Mouse (Mus musculus) thymus, adult 2 months (tissue): ENCODE results near the gene Nop9. TPM values are rescaled to one million over a fixed set of nuclear protein-coding genes. Genes with fewer than 3 reads are reported as not detected.

Experiments used
- DNase-seq: peaks from one replicate; pipeline ENCODE4 v3.0.0; 2021
- H3K27ac ChIP-seq: fragments of 200-500 bp; 2 replicates; pipeline ENCODE4 v1.5.1; 2012; ENCODE audit warnings: low read length, control low read depth; ENCODE audit not compliant: control insufficient read depth, insufficient read depth
- H3K27me3 ChIP-seq: fragments of 200-500 bp; 2 replicates; pipeline ENCODE4 v1.6.1; 2012; ENCODE audit warnings: mild to moderate bottlenecking, low read length, moderate library complexity, mixed read lengths; ENCODE audit not compliant: control insufficient read depth, insufficient read depth
- H3K36me3 ChIP-seq: fragments of 200-500 bp; 2 replicates; pipeline ENCODE4 v1.6.1; 2012; ENCODE audit warnings: mild to moderate bottlenecking, low read length, moderate library complexity; ENCODE audit not compliant: control insufficient read depth, insufficient read depth
- H3K4me1 ChIP-seq: fragments of 200-500 bp; replicated peaks from 2 replicates; pipeline ENCODE4 v1.6.1; 2012; ENCODE audit warnings: low read length; ENCODE audit not compliant: control insufficient read depth, insufficient read depth
- H3K4me3 ChIP-seq: fragments of 200-500 bp; 2 replicates; pipeline ENCODE4 v1.5.1; 2012; ENCODE audit warnings: mild to moderate bottlenecking, low read length, control low read depth, moderate library complexity; ENCODE audit not compliant: control insufficient read depth, insufficient read depth
- CTCF ChIP-seq: fragments of 200-500 bp; IDR thresholded peaks from 2 replicates; pipeline ENCODE4 v1.5.1; 2012; ENCODE audit warnings: mild to moderate bottlenecking, control low read depth, low read length, moderate library complexity, borderline replicate concordance; ENCODE audit not compliant: control insufficient read depth, poor library complexity, insufficient read depth; ENCODE audit errors: extremely low read depth
- POLR2A ChIP-seq: fragments of 200-500 bp; IDR thresholded peaks from 2 replicates; pipeline ENCODE4 v1.6.1; 2012; ENCODE audit warnings: mild to moderate bottlenecking, low read length, control low read depth, moderate library complexity; ENCODE audit not compliant: control insufficient read depth, poor library complexity, insufficient read depth; ENCODE audit errors: extremely low read depth
- WGBS: fragments of 180-500 bp; shearing (Covaris S2); methylation state at CpG from one replicate; pipeline ENCODE4 v1.1.7; 2018; 5-methylcytosine and 5-hydroxymethylcytosine counted together
- polyA plus RNA-seq: library from polyadenylated mRNA; depleted of rRNA; stranded (reverse); fragments of >200 nt; gene quantifications from 2 replicates; pipeline ENCODE4 v1.2.3, GENCODE M21; 2012; rRNA removed

The Nop9 gene
- polyA plus RNA-seq: 41.5 and 43.6 TPM in 2 replicates

DNA sequence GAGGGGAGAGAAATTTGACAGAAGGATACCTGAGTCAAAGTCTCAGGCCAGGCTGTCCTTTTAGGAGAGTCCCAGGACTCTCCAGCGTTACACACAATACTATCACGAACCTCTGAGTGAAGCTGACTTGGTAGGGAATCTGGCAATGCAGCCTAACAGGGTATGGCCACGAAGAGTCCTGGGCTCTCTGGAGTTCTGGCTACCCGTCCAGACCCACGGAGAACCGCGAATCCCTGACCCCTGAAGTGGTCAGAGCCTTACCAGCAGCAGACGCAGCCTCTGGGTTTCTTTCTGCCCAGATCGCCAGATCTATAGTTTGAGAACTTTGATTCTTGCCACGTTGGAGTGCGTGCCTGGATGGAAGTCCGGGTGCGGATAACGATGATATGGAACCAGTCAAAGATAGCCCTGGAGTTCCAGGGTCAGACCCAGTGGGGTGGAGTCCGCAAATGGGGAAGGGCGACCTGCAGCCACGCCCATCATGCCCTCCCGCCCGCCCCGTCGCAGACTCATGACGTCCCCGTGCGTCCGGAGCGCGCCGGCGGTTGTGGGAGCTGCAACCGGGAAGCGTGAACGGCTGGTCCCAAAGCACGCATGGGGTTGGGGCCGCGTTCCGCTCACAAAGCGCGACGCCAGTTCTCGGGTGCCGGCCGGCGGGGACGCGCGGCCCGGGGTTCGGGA, at the start of gene Nop9, which contains the start of gene Dhrs1:
Gene Nop9, plus strand, starts transcription at position 514 of the 681 bp plus-strand sequence.
Gene Dhrs1, minus strand, starts transcription at position 511 of the 681 bp plus-strand sequence.
- 3% methylated on average over 34 of the region's 48 CpGs for WGBS
- peak; percentile 40; the same call in 1 of the 2 replicates for TF ChIP-seq POLR2A
- no peak for TF ChIP-seq CTCF

DNA sequence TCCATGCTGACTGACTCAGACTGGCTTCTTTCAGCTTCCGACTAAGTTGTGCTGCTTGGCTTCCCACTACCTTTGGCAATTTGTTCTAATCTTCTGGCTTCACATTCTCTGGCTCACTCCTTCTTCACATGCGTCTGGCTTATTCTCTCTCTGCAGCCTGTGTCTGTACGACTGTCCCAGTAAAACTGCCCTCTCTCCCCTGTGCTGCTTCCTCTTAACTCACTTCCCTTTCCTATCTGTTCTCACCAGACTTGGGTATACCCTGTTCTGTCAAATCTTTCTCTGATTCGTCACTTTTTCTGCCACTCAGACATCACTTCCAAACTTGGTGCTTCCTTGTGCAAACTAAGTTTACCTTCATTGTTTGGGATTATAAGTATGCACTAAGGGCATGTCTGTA, 48.3 kb upstream of the Nop9 start:
- TF ChIP-seq CTCF (no peak), POLR2A (no peak)
- no peak for DNase-seq
- 69% methylated on average over 4 of the region's 4 CpGs for WGBS
- Histone ChIP-seq H3K4me3 (no peak overlapping the region), H3K36me3 (no peaks in the 10 kb centered on the region), H3K27ac (no peak overlapping the region), H3K27me3 (no peaks in the 10 kb centered on the region), H3K4me1 (no peaks in the 10 kb centered on the region)

More for the DNA sequence above, at the start of gene Nop9, which contains the start of gene Dhrs1:
- DNase-seq: peak; percentile 87
- Histone ChIP-seq H3K36me3 (peaks cover 8% of the 10 kb centered on the region; the same call in 1 of the 2 replicates), H3K4me3 (peak within 1 kb of the TSS; percentile 61), H3K27me3 (no peaks in the 10 kb centered on the region), H3K27ac (no peak within 1 kb of the TSS), H3K4me1 (peaks cover 18% of the 10 kb centered on the region)

DNA sequence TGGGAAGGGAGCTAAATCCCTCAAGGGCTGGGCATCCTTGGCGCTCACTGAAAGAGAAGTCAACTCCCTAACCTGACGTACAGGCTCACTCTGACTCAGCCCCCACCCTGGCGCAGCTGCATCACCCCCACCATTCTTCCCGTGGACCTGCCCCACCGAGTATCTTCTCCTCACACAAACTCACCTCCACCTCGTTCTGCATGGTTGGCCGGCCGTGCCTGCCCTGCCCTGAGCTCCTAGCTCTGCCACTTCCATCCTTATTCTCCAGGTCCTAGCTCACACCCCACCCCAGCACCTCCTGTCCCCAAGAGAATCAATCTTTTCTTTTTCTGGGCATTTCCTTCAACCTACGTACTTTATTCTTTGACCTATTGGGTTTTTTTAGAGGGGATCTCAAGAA, 44.4 kb upstream of the Nop9 start:
- 88% methylated on average over 9 of the region's 9 CpGs for WGBS
- H3K27ac ChIP-seq: no peak overlapping the region
- H3K4me1 ChIP-seq: no peaks in the 10 kb centered on the region
- H3K4me3 ChIP-seq: no peak overlapping the region
- no peaks in the 10 kb centered on the region for H3K27me3 ChIP-seq
- no peak for TF ChIP-seq CTCF
- no peak for TF ChIP-seq POLR2A
- H3K36me3 ChIP-seq: no peaks in the 10 kb centered on the region
- no peak for DNase-seq

DNA sequence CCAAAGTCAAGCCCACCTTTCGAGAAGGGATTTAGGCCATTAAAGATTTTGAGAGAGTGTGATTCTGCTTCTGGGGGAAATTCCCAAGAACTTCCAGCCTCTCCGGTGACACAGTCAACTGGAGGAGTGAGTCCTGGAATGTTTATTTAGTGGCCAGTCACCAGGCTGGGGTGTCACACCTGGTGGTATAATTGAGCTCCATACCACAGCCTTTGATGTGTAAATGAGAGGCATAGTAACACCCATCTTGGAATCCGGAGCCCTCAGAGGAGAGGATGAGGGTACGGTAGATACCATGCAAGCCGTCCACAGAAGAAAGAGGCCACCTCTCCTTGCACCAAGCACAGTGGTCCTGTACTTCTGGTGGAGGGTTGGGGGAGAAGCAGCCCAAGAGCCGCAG, 42.7 kb upstream of the Nop9 start:
- H3K36me3 ChIP-seq: no peaks in the 10 kb centered on the region
- TF ChIP-seq POLR2A (no peak), CTCF (no peak)
- H3K4me3 ChIP-seq: no peak overlapping the region
- WGBS: 90% methylated on average over 6 of the region's 6 CpGs
- no peak for DNase-seq
- no peaks in the 10 kb centered on the region for H3K27me3 ChIP-seq
- no peak overlapping the region for H3K27ac ChIP-seq
- H3K4me1 ChIP-seq: no peaks in the 10 kb centered on the region

DNA sequence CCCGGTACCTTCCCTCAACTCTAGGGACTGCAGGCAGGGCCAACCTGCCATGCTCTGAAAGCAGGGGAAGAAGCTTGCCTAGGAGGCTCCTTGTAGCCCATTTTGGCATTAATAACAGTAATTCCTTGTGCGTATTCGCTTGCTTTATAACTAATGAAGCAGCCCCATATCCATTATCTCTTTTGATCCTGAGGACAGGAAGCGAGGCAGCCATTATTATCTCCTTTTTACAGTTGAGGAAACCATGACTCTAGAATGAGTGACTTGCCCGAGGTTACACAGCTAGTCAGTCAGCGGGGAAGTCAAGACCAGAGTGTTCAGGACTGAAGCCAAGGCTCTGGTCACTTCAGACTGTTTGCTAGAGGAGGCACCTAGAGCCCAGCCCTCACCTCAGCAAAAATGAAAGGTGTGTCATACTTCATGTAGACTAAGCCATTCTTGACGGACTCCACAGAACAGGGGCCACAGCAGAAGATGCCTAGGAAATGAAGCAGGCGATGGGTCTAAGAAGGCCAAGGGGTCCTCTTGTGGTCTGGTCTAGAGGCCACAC, 39.4 kb upstream of the Nop9 start:
- no peaks in the 10 kb centered on the region for H3K27me3 ChIP-seq
- no peak for DNase-seq
- no peak overlapping the region for H3K4me3 ChIP-seq
- H3K27ac ChIP-seq: no peak overlapping the region
- H3K36me3 ChIP-seq: no peaks in the 10 kb centered on the region
- TF ChIP-seq POLR2A (no peak), CTCF (no peak)
- no peaks in the 10 kb centered on the region for H3K4me1 ChIP-seq
- WGBS: 92% methylated on average over 8 of the region's 8 CpGs

DNA sequence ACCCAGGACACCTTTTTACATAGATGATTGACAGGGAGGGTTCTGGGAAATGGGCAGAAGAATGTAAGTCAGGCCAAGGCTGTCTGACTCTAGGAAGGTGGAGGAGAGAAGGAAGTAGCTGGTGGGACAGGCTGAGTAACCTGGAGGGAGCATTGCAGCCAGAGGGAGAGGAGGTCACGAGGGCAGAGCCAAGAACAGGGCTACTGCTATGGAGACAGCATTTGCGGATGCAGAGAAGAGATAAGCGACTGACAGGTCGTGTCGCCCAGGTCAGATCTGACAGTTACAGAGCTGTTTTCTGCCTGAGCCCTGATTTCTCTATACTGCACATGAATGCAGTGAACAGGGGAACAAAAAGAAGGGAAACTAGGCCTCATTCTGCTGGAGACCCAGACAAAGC, 38.1 kb upstream of the Nop9 start:
- over 99% methylated on average over 5 of the region's 5 CpGs for WGBS
- DNase-seq: no peak
- Histone ChIP-seq H3K27ac (no peak overlapping the region), H3K36me3 (no peaks in the 10 kb centered on the region), H3K4me3 (no peak overlapping the region), H3K4me1 (no peaks in the 10 kb centered on the region), H3K27me3 (no peaks in the 10 kb centered on the region)
- TF ChIP-seq CTCF (no peak), POLR2A (no peak)
